Mouse (Mus musculus): ENCODE data around the gene Plagl1. TPM values are rescaled to one million over a fixed set of nuclear protein-coding genes. Genes with fewer than 3 reads are reported as not detected.

Plagl1 gene
- total and polyA plus RNA-seq, 3 experiments = 0.48 to 1.7 (median 0.87) TPM

DNA sequence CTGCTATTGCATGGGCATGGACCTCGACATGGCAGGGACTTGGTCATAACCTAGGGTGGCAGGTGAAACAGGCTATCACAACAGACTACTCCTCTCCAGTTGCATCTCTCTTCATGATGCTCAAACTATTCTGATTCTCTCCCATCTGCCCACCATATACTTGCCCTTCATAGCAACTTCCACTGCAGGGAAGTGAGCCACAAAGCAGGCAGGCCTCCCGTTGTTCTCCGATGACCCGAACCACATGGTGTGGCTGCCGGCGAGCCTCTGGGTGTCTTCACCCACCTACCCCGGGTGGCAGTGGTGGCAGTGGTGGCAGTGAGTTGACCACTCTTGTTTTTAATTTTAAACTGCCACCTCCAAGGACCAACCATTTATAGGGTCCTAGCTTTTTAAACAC lies 75.4 kb downstream of the Plagl1 start:
- Histone ChIP-seq H3K4me1 (ENCODE audit: control insufficient read depth in 1 of 2, insufficient read depth in 2 of 2) (no peaks in the 10 kb centered on the region), H3K9ac (ENCODE audit: insufficient read depth, low read depth) (no peak overlapping the region), H3K79me2 (replicated peaks; ENCODE audit: control insufficient read depth, extremely low read depth, insufficient read depth, poor library complexity, severe bottlenecking) (no peaks in the 10 kb centered on the region), H3K27me3 (replicated peaks) (no peaks in the 10 kb centered on the region), H3K9me3 (replicated peaks; ENCODE audit: low read length) (no peaks in the 10 kb centered on the region), H3K4me3 (replicated peaks in 1 of 3; ENCODE audit: low read depth in 2 of 3, low read length in 2 of 3, poor library complexity in 1 of 3) (no peak overlapping the region), H3K4me2 (ENCODE audit: insufficient read depth, low read depth, poor library complexity, severe bottlenecking) (no peak overlapping the region), H3K27ac (ENCODE audit: insufficient read depth, low read depth) (no peak overlapping the region), H3K36me3 (replicated peaks in 1 of 2; ENCODE audit: control insufficient read depth in 1 of 2, insufficient read depth in 1 of 2, low read length in 1 of 2) (no peaks in the 10 kb centered on the region)
- in situ Hi-C loops (cut with MboI; ENCODE audit: low pct_ligation_motif_present, low pct_unique_long_range_greater_than_20kb, low sequenced_read_pairs) (no loop called here), dilution Hi-C loops (cut with MboI; ENCODE audit: extremely low pct_ligation_motif_present, extremely low pct_unique_long_range_greater_than_20kb, low sequenced_read_pairs) (no loop called here)
- TF ChIP-seq CHD2 (IDR thresholded peaks at IDR 0.05; ENCODE audit: low read length) (no peak), KAT2A (IDR thresholded peaks at IDR 0.05; ENCODE audit: insufficient replicate concordance, low read length) (no peak), ELF1 (IDR thresholded peaks at IDR 0.05; ENCODE audit: low read depth, low read length) (no peak), JUN (IDR thresholded peaks at IDR 0.05; ENCODE audit: insufficient read depth, low read depth, low read length) (no peak), MYC (IDR thresholded peaks at IDR 0.05; ENCODE audit: low read depth, low read length) (no peak), USF1 (IDR thresholded peaks at IDR 0.05; ENCODE audit: low read depth, low read length) (no peak), JUND (conservative IDR thresholded peaks at IDR 0.05; ENCODE audit: low read depth, low read length) (no peak), SIN3A (IDR thresholded peaks at IDR 0.05; ENCODE audit: low read length) (no peak), MAX (IDR thresholded peaks at IDR 0.05; ENCODE audit: low read length) (no peak), RCOR1 (conservative IDR thresholded peaks at IDR 0.05; ENCODE audit: low read depth, low read length) (no peak), HCFC1 (IDR thresholded peaks at IDR 0.05; ENCODE audit: low read depth, low read length) (no peak), MAZ (IDR thresholded peaks at IDR 0.05; ENCODE audit: low read depth, low read length) (no peak), E2F4 (IDR thresholded peaks at IDR 0.05; ENCODE audit: insufficient replicate concordance, low read depth, low read length) (no peak), MEF2A (IDR thresholded peaks at IDR 0.05; ENCODE audit: borderline replicate concordance, low read depth, low read length) (no peak), RAD21 (IDR thresholded peaks at IDR 0.05; ENCODE audit: low read depth, low read length) (no peak)
- DNase-seq (ENCODE audit: extremely low read depth) = no peak

DNA sequence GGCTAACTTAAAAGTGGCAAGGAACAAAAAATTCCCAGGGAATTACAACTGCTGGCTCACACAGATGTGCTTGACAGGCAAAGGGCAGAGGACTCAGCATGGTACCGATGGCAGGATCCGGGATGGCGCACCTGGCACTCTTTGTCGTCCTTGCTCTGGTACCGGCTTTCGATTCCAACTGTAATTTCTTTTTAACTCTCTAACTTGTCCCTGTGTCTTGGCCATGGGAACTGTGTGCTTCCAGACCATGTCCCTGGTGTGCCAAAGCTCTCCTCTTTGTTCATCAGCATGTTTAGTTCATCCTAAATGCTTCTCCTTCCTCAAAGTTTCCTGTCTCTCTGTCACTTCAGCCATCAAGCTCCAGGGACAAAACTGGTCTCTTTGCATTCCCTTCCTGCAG lies 77.6 kb downstream of the Plagl1 start:
- in situ Hi-C loops (cut with MboI; ENCODE audit: low pct_ligation_motif_present, low pct_unique_long_range_greater_than_20kb, low sequenced_read_pairs) = no loop called here
- Histone ChIP-seq H3K9ac (ENCODE audit: insufficient read depth, low read depth) (no peak overlapping the region), H3K4me2 (ENCODE audit: insufficient read depth, low read depth, poor library complexity, severe bottlenecking) (no peak overlapping the region), H3K36me3 (replicated peaks in 1 of 2; ENCODE audit: control insufficient read depth in 1 of 2, insufficient read depth in 1 of 2, low read length in 1 of 2) (no peaks in the 10 kb centered on the region), H3K27me3 (replicated peaks) (no peaks in the 10 kb centered on the region), H3K79me2 (replicated peaks; ENCODE audit: control insufficient read depth, extremely low read depth, insufficient read depth, poor library complexity, severe bottlenecking) (no peaks in the 10 kb centered on the region), H3K4me3 (replicated peaks in 1 of 3; ENCODE audit: low read depth in 2 of 3, low read length in 2 of 3, poor library complexity in 1 of 3) (no peak overlapping the region), H3K9me3 (replicated peaks; ENCODE audit: low read length) (no peaks in the 10 kb centered on the region), H3K27ac (ENCODE audit: insufficient read depth, low read depth) (no peak overlapping the region), H3K4me1 (ENCODE audit: control insufficient read depth in 1 of 2, insufficient read depth in 2 of 2) (no peaks in the 10 kb centered on the region)
- dilution Hi-C loops (cut with MboI; ENCODE audit: extremely low pct_ligation_motif_present, extremely low pct_unique_long_range_greater_than_20kb, low sequenced_read_pairs) = no loop called here
- no peak for DNase-seq (ENCODE audit: extremely low read depth)
- TF ChIP-seq CHD1 (IDR thresholded peaks at IDR 0.05; ENCODE audit: low read depth, low read length) = no peak

Measured in CH12.LX (cell line).